Mouse (Mus musculus) spleen, postnatal 0 days (tissue): Measurements from ENCODE around the gene Paxx. TPM values are rescaled to one million over a fixed set of nuclear protein-coding genes. Genes with fewer than 3 reads are reported as not detected.

Source experiments
- polyA plus RNA-seq: library from polyadenylated mRNA; unstranded; fragments of >200 nt; fragmentation: Nextera tagmentation; extraction: Ambion mirVana; gene quantifications from 2 replicates; pipeline ENCODE4 v1.2.1, GENCODE M21; 2015

The Paxx gene
- 22.5 and 28.9 TPM in 2 replicates for polyA plus RNA-seq

DNA sequence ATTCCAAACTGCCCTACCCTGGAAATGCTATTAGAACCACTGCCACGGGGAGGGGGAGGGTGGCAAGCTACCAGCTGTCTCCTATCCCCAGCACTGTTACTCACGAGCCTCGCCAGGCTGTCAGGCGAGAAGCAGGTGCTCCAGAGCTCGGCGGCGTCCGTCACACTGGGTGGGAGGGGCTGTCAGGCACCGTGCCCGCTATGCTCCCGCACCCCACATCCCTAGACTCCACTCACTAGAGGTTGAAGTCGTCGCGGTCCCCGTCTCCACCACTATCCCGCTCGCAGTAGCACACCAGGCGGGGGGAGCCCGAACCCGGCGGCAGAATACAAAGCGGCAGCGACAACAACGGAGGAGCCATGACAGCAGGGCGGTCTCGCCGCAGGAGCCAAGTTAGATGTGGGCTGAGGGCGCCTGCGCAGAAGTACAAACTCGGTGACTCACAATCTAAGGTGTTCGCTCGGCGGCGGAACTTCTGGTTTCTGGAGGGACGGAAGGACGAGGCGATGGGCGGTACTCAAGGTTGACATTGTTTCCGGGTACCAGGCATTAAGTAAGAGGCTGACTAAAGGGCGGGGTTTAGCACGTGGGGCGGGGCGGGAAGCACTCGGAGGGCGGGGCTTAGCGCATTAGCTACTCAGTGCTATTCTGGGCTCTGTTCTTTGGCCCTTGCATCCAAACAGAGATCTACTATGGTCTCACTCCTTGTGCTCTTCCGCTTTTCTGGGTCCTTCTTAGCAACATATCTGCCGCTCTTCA lies at the start of gene Paxx:
Gene Paxx (minus strand): TSS at position 544 of the 759 bp plus-strand sequence.

DNA sequence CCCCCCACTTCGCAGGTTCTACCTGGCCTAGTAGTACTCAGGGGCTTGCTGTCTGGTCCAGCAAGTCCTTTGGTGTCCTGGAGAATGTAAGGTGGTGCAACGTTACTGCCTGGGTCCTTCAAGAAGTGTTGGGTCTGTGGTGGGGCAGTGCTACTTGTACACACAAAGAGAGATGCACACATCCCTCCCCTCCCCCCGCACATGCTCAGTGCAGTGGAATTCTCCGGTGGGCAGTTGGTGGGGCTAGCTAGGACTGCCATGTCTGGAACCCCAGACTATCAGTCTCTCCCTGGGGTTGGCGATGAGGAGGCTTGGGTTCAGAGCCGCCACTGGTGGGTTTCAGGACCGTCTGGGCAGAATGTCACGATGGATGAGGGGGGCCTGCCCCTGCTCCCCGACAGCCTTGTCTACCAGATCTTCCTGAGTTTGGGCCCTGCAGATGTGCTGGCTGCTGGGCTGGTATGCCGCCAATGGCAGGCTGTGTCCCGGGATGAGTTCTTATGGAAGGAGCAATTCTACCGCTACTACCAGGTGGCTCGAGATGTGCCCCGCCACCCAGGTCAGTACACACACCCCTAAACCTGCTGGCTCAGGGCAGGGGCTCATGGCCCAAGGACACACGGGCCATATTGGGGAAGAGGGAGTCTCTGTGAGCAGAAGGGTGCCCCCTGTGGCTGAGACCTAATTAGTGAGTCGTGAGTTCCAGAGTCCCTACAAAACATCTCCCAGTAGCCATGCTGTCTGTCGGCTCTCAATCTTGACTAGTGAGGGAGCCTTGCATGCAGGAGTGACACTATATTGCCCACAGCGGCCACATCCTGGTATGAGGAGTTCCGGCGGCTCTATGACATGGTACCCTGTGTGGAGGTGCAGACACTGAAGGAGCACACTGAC lies 40.9 kb upstream of the Paxx start, which contains the start of gene C8g:
Gene C8g (minus strand): TSS at position 127 of the 894 bp plus-strand sequence.

DNA sequence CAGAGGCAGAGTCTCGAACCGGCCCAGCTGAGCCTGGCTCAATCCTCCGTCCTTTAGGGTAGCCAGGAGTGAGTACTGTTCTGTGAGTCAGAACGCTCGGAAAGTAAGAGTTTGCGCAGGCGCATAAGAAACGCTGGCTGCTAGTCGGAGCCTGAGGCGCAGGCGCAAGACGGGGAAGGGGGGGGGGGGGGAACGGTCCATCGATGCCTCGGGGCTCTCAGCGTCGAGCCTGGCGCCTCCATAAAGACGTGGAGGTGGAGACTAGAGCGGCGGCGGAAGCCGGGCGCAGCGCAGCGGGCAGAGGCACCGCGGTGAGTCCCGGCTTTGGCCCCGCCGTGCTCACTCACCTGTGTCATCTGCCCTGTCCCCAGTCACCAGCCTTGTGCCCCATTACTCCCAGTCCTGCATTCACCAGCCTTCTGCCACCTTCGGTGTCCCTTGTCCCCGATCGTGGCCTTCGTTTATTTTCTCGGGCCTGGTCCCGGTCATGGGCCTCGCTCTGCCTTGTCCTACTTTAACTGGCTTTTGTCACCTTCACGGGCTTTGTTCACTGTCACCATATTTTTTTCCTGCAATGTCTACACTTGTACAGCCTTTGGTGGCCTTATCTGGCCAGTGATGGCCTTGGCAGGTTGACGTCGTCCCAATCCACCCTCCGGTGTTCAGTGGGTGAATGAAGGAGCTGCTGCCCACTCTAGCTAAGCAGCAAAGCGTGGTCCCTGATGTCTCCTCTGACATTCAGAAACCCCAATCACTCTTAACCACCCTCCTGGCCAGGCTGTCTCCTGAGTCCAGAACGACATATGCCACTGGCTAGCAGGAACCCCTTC lies 39.9 kb upstream of the Paxx start, which contains the start of gene Fbxw5:
Gene Fbxw5 (plus strand): TSS at position 175 of the 830 bp plus-strand sequence.

DNA sequence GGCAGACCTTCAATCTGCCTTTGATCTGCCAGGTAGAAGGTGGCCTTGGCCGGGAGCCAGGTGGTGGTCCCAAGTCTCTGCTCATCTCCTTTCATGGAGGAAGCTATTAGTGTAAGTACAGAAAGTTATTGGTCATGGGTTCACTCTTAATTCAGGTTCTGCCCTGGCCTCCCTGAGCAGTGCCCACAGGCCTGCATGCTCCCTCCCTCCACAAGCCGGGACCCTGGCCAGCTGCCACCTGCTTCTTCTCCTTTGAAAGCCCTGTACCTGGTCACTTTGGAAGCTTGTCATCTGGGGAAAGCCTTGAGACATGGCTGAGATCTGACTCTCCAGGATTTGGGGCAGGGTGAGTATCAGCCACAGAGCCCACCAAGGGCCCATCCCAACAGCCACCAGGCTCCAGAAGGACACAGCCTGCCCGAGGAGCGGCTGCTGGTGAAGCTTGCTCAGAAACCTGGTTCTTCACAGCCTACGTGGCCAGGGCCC lies 32.6 kb upstream of the Paxx start, which contains the start of gene Lcn12:
Gene Lcn12 (minus strand): TSS at position 436 of the 486 bp plus-strand sequence.

DNA sequence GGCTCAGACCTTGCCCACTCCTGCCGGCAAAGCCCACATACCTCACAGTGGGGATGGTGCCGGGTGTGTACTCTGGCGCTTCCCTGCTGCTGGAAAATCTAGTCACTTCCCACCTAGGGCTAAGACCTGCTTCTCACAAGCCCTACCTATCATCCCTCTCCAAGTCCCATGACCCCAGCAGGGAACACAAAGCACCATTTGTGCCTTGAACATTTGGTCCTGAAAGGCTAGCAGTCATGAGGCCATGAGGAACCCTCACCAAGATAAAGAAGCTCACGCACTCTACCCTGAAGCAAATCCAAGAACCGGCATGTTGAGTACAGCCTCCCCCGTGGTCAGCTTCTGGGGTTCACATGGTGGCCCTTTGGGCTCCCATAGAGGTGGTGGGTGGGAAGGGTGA lies 9.1 kb upstream of the Paxx start, which contains the start of gene Ptgds:
Gene Ptgds (minus strand): TSS at position 78 of the 400 bp plus-strand sequence.

DNA sequence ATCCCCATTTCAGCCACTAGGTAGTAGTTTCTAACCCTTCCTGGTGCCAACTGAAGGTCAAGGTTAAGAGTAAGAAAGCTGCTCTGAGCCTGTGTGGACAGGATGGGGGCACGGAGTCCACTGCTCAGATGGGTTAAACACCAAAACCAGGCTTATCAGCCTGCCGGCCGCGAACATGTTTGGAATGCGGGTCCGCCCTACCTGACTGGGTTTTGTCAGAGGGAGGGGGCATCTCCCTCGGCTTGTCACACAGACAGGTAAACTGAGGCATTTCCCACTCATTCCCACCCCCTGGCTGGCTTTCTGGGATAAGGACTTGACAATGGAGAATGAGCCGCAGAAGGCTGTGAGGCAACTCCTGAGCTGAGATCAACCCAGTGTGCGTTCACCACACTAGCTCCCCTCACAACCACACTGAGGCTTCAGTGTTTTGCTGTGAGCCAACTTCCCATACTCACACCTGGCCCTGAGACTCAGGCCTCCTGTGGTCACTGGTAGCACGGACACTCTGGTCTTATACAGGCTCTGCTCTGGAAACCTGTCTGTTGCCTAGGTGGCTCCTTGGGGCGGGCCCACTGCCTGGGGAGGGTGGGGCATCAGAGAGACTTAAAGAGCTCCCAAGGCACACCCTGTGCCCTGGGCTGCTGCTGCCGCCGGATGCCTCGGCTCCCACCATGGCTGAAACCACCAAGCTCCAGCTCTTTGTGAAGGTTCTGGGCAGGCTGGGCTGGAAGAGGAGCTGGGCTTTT lies 4.5 kb downstream of the Paxx start, which contains the start of gene Clic3:
Gene Clic3 (plus strand): TSS at position 634 of the 749 bp plus-strand sequence.

DNA sequence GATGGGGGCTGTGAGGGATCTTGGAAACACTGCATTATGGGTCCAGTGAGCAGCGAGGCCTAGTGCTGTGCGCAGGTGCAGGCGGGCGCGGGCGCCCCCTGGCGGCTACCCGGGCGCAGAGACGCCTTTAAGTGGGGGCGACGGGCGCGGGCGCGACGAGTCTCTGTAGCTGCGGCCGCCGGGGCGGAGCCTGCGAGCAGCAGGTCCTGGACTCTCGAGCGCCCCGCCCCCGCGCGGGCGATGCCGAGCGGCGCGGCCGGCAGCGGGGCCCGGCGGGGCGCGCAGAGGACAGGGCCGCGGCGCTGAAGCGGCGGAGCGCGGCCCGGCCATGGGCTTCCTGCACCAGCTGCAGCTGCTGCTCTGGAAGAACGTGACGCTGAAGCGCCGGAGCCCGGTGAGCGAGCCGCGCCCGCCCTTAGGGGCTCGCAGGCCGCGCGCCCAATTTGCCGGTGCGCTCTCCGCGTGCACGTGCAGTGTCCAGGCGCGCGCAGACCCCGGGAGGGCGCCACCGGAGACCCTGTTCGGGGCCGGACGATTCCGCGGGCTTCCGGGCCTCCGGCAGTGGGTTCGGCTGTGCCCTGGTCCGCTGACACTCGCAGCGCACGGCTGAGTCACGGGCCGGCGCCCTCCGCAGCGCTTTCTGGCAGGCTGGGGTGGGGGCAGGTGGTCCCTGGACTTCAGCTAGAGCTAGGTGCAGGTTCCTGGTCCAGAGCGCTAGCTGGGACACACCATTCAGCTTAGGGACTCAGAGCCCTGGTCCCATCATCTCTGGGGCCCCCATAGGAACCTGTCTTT lies 32.3 kb downstream of the Paxx start, which contains the start of gene Abca2:
Gene Abca2 (plus strand): TSS at position 262 of the 795 bp plus-strand sequence.

DNA sequence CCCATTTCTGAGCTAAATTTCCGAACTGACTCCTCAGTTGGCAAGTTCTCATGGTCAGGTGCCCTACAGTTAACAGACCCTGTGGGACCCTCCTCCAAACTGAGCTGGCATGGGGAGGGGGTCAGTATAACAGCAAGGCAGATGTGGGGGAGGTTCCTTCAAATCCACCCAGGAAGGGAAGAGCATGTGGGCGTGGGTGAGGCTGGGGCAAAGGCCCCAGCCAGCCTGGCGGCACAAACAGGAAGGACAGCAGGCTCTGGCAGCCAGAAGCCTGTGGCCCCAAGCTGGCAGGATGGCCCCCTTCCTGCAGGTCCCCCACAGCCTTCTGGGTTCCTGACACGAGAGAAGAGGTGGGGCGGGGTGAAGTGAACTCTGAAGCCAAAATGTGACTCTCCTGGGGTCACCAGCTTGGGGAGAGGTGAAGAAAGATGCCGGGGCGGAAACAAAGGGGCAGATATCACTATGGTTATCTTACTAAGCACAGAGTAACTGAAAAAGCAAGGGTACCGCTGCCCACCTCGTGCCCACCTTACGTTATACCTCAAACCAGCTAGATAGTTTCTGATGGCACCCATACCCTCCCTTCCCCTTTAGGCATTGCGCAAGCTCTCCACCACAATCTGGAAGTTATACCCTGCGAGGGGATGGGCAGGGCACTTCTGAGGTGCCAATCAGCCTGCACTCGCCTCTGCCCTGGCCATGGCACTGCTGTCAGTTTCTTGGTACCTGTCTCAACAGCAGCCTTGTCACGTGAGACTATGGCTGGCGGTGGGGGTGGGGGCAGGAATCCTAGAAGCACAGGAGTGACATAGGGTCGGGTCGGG lies 38.1 kb downstream of the Paxx start, which contains the start of gene Fut7:
Gene Fut7 (plus strand): TSS at position 681 of the 824 bp plus-strand sequence.

Other genes starting within 250 kb of the Paxx start
- 46.6 and 50.8 TPM in 2 replicates for gene Nelfb, start 249.6 kb downstream of the Paxx start, polyA plus RNA-seq
- gene Stpg3, start 246.5 kb downstream of the Paxx start, polyA plus RNA-seq = not detected in 2 replicates
- gene Fam166a, start 242.3 kb downstream of the Paxx start, polyA plus RNA-seq = 0.82 and 1.2 TPM in 2 replicates
- 605 and 682 TPM in 2 replicates for gene Tubb4b, start 236.4 kb downstream of the Paxx start, polyA plus RNA-seq
- 0.07 TPM in 1 of 2 replicates, not detected in the other for gene Slc34a3, start 226.7 kb downstream of the Paxx start, polyA plus RNA-seq
- 0.10 TPM in 1 of 2 replicates, not detected in the other for gene Rnf224, start 224.3 kb downstream of the Paxx start, polyA plus RNA-seq
- 0.69 and 0.85 TPM in 2 replicates for gene Rnf208, start 218.8 kb downstream of the Paxx start, polyA plus RNA-seq
- not detected in 2 replicates for gene Cysrt1, start 218.6 kb downstream of the Paxx start, polyA plus RNA-seq
- 2.9 and 3.5 TPM in 2 replicates for gene AL732309.1, start 214.2 kb downstream of the Paxx start, polyA plus RNA-seq
- 31.2 and 35.2 TPM in 2 replicates for gene Tmem203, start 205.7 kb downstream of the Paxx start, polyA plus RNA-seq
- gene Tprn, start 198.5 kb downstream of the Paxx start, polyA plus RNA-seq = 7.7 and 9.0 TPM in 2 replicates
- 176 and 182 TPM in 2 replicates for gene Ssna1, start 188.7 kb downstream of the Paxx start, polyA plus RNA-seq
- 45.1 and 48.8 TPM in 2 replicates for gene Anapc2, start 188.6 kb downstream of the Paxx start, polyA plus RNA-seq
- gene Tmem210, start 172.9 kb downstream of the Paxx start, polyA plus RNA-seq = not detected in 2 replicates
- gene Lrrc26, start 171.2 kb downstream of the Paxx start, polyA plus RNA-seq = not detected in 2 replicates
- gene Grin1, start 141.9 kb downstream of the Paxx start, polyA plus RNA-seq = 0.06 TPM in 1 of 2 replicates, not detected in the other
- gene Man1b1, start 128.8 kb downstream of the Paxx start, polyA plus RNA-seq = 30.8 and 37.7 TPM in 2 replicates
- 8.5 and 10.1 TPM in 2 replicates for gene Dpp7, start 104.7 kb downstream of the Paxx start, polyA plus RNA-seq
- gene Uap1l1, start 95.4 kb downstream of the Paxx start, polyA plus RNA-seq = 20.1 and 27.6 TPM in 2 replicates
- gene Sapcd2, start 88.8 kb downstream of the Paxx start, polyA plus RNA-seq = 28.3 and 28.4 TPM in 2 replicates
- gene Entpd2, start 65.2 kb downstream of the Paxx start, polyA plus RNA-seq = 1.3 and 2.0 TPM in 2 replicates
- gene Npdc1, start 61.7 kb downstream of the Paxx start, polyA plus RNA-seq = 11.4 and 14.1 TPM in 2 replicates
- 1.7 and 2.6 TPM in 2 replicates for gene Fut7, start 37.8 kb downstream of the Paxx start, polyA plus RNA-seq
- gene Abca2, start 32.4 kb downstream of the Paxx start, polyA plus RNA-seq = 1.5 and 1.6 TPM in 2 replicates
- 4.8 and 4.9 TPM in 2 replicates for gene Clic3, start 4.3 kb downstream of the Paxx start, polyA plus RNA-seq
- 1.7 and 2.4 TPM in 2 replicates for gene Ptgds, start 9.0 kb upstream of the Paxx start, polyA plus RNA-seq
- gene Lcn12, start 32.8 kb upstream of the Paxx start, polyA plus RNA-seq = not detected in 2 replicates
- 30.8 and 34.7 TPM in 2 replicates for gene Fbxw5, start 39.7 kb upstream of the Paxx start, polyA plus RNA-seq
- 2.9 and 3.8 TPM in 2 replicates for gene C8g, start 40.6 kb upstream of the Paxx start, polyA plus RNA-seq
- gene Traf2, start 85.8 kb upstream of the Paxx start, polyA plus RNA-seq = 19.0 and 19.7 TPM in 2 replicates
- 166 and 189 TPM in 2 replicates for gene Edf1, start 96.8 kb upstream of the Paxx start, polyA plus RNA-seq
- 0.29 and 0.80 TPM in 2 replicates for gene Mamdc4, start 113.8 kb upstream of the Paxx start, polyA plus RNA-seq
- gene Phpt1, start 114.1 kb upstream of the Paxx start, polyA plus RNA-seq = 52.5 and 57.5 TPM in 2 replicates
- gene Ajm1, start 120.7 kb upstream of the Paxx start, polyA plus RNA-seq = 0.02 and 0.45 TPM in 2 replicates
- gene Rabl6, start 147.4 kb upstream of the Paxx start, polyA plus RNA-seq = 31.4 and 36.5 TPM in 2 replicates
- gene Ccdc183, start 156.6 kb upstream of the Paxx start, polyA plus RNA-seq = 0.13 and 0.16 TPM in 2 replicates
- gene Tmem141, start 160.9 kb upstream of the Paxx start, polyA plus RNA-seq = 10.7 and 15.0 TPM in 2 replicates
- 24.5 and 35.1 TPM in 2 replicates for gene Fcna, start 166.9 kb upstream of the Paxx start, polyA plus RNA-seq
- gene Lcn8, start 192.0 kb upstream of the Paxx start, polyA plus RNA-seq = not detected in 2 replicates
- gene Lcn5, start 196.9 kb upstream of the Paxx start, polyA plus RNA-seq = not detected in 2 replicates
- gene Lcn6, start 215.7 kb upstream of the Paxx start, polyA plus RNA-seq = not detected in 2 replicates
- gene Lcn10, start 221.6 kb upstream of the Paxx start, polyA plus RNA-seq = not detected in 2 replicates
- not detected in 2 replicates for gene Obp2a, start 238.9 kb upstream of the Paxx start, polyA plus RNA-seq
- gene Bmyc, start 245.6 kb upstream of the Paxx start, polyA plus RNA-seq = 18.2 and 23.9 TPM in 2 replicates